ENCODE assay signal across 29 mouse cellular contexts in genomic region chr1:36551904-36552303, GRCm38 (mm10). TPM values are rescaled to one million over a fixed set of nuclear protein-coding genes. Genes with fewer than 3 reads are reported as not detected.
DNase-seq lines count a peak whose midpoint lies in the region; ATAC-seq and TF ChIP-seq lines count a peak whose summit lies in the region.
"Had no signal": no experiment of that assay in that cellular context is flagged by ENCODE, and none has a peak within 500 bp of the region (broad histone marks: within the 10 kb centered on the region; RNA-seq: fewer than 3 reads in every experiment).

No protein-coding gene starts in this region.

- no peak for ATAC-seq in cerebellum, adult (ENCODE audit: insufficient number of reproducible peaks, low FRiP score, low TSS enrichment)
- ATAC-seq in kidney, postnatal 0 days (replicated peaks; ENCODE audit: low FRiP score, low read depth) = no peak
- ATAC-seq: forebrain, embryonic 15.5 days had no signal

- intact Hi-C loops in gastrocnemius, adult 2 months (cut with DNase I) = no loop called here
- intact Hi-C loops in gastrocnemius, postnatal 14 days (cut with DNase I; ENCODE audit: low total_unique reads) = loop anchor here (5.0 kb wide), 1 partner anchor 80 kb away; no protein-coding TSS in a partner anchor

- TF ChIP-seq CTCF in cerebellum, adult 2 months (IDR thresholded peaks at IDR 0.05; ENCODE audit: borderline replicate concordance, insufficient read depth, low read depth, low read length) = no peak
- TF ChIP-seq CTCF in gastrocnemius, adult 2 months (IDR thresholded peaks at IDR 0.05) = no peak
- peak; percentile 25; the same call in 1 of the 2 replicates for TF ChIP-seq CTCF in kidney, postnatal 0 days (IDR thresholded peaks at IDR 0.05; ENCODE audit: low read depth)
- TF ChIP-seq CTCF in ES-Bruce4 (IDR thresholded peaks at IDR 0.05; ENCODE audit: low read depth, low read length) = peak; percentile 11

- H3K4me3 ChIP-seq in cerebellum, adult 2 months (replicated peaks; ENCODE audit: insufficient read depth, low read depth, low read length) = no peak overlapping the region
- H3K4me3 ChIP-seq in gastrocnemius, adult 2 months = no peak overlapping the region
- H3K4me3 ChIP-seq in kidney, postnatal 0 days (replicated peaks; ENCODE audit: low read depth, low read length) = no peak overlapping the region
- H3K4me3 ChIP-seq in ES-Bruce4 (ENCODE audit: low read depth, low read length) = no peak overlapping the region
- H3K4me3 ChIP-seq: embryonic facial prominence, embryonic 12.5 days; forebrain, embryonic 15.5 days; hindbrain, embryonic 12.5 days; megakaryocyte, embryonic 14.5 days; midbrain, embryonic 12.5 days; myocyte; neural tube, embryonic 12.5 days had no signal

- no peak overlapping the region for H3K9ac ChIP-seq in kidney, postnatal 0 days (ENCODE audit: low read depth, low read length)
- H3K9ac ChIP-seq in ES-Bruce4 (ENCODE audit: low read depth, poor library complexity, severe bottlenecking) = no peak overlapping the region
- H3K9ac ChIP-seq: embryonic facial prominence, embryonic 12.5 days; forebrain, embryonic 15.5 days; hindbrain, embryonic 12.5 days; liver, embryonic 14.5 days; midbrain, embryonic 12.5 days; neural tube, embryonic 12.5 days had no signal

- H3K4me2 ChIP-seq in kidney, postnatal 0 days (ENCODE audit: low read length) = no peak overlapping the region
- H3K4me2 ChIP-seq: embryonic facial prominence, embryonic 12.5 days; forebrain, embryonic 15.5 days; hindbrain, embryonic 12.5 days; midbrain, embryonic 12.5 days; neural tube, embryonic 12.5 days had no signal

- peaks cover 59% of the 10 kb centered on the region for H3K4me1 ChIP-seq in cerebellum, adult 2 months (ENCODE audit: control insufficient read depth, insufficient read depth, low read length)
- H3K4me1 ChIP-seq in kidney, postnatal 0 days (replicated peaks; ENCODE audit: insufficient read depth, low read length) = peaks cover 28% of the 10 kb centered on the region
- peaks cover 2% of the 10 kb centered on the region for H3K4me1 ChIP-seq in ES-Bruce4 (ENCODE audit: control insufficient read depth, insufficient read depth, low read length)

- H3K27ac ChIP-seq in cerebellum, adult 2 months (ENCODE audit: insufficient read depth, low read length) = peak overlapping the region; percentile 74
- no peak overlapping the region; the same call in 1 of the 2 replicates for H3K27ac ChIP-seq in gastrocnemius, adult 2 months
- no peak overlapping the region for H3K27ac ChIP-seq in kidney, postnatal 0 days
- H3K27ac ChIP-seq in ES-Bruce4 (ENCODE audit: insufficient read depth, low read length) = no peak overlapping the region
- H3K27ac ChIP-seq: embryonic facial prominence, embryonic 12.5 days; forebrain, embryonic 15.5 days; hindbrain, embryonic 12.5 days; liver, embryonic 14.5 days; midbrain, embryonic 12.5 days; neural tube, embryonic 12.5 days had no signal

- no peaks in the 10 kb centered on the region for H3K9me3 ChIP-seq in kidney, postnatal 0 days (replicated peaks; ENCODE audit: low read length)
- H3K9me3 ChIP-seq in ES-Bruce4 (replicated peaks; ENCODE audit: control insufficient read depth, insufficient read depth, low read length, poor library complexity, severe bottlenecking) = no peaks in the 10 kb centered on the region
- H3K9me3 ChIP-seq: embryonic facial prominence, embryonic 12.5 days; forebrain, embryonic 15.5 days; hindbrain, embryonic 12.5 days; megakaryocyte, embryonic 14.5 days; midbrain, embryonic 12.5 days; neural tube, embryonic 12.5 days had no signal

- H3K27me3 ChIP-seq in cerebellum, adult 2 months (ENCODE audit: control insufficient read depth, insufficient read depth, low read length) = no peaks in the 10 kb centered on the region
- no peaks in the 10 kb centered on the region for H3K27me3 ChIP-seq in kidney, postnatal 0 days (ENCODE audit: insufficient read depth, low read length)
- H3K27me3 ChIP-seq in ES-Bruce4 (ENCODE audit: control insufficient read depth, insufficient read depth, low read length, poor library complexity, severe bottlenecking) = no peaks in the 10 kb centered on the region
- H3K27me3 ChIP-seq: embryonic facial prominence, embryonic 12.5 days; forebrain, embryonic 15.5 days; hindbrain, embryonic 12.5 days; midbrain, embryonic 12.5 days; neural tube, embryonic 12.5 days had no signal

- peaks cover 52% of the 10 kb centered on the region for H3K36me3 ChIP-seq in kidney, postnatal 0 days (ENCODE audit: insufficient read depth, low read length)
- H3K36me3 ChIP-seq in ES-Bruce4 (ENCODE audit: control insufficient read depth, insufficient read depth, low read length, poor library complexity, severe bottlenecking) = no peaks in the 10 kb centered on the region

- DNase-seq in cerebellum, adult 2 months = no peak
- peak; percentile 26 for DNase-seq in gastrocnemius, adult 2 months
- DNase-seq in gastrocnemius, postnatal 14 days = no peak
- no peak for DNase-seq in kidney, postnatal 0 days (ENCODE audit: low spot score)
- DNase-seq in kidney, postnatal 25 days = no peak
- DNase-seq: adrenal gland, postnatal 14 days; heart, postnatal 14 days; kidney, adult 11 months; liver; lung, adult 2 months; lung, postnatal 4 days; right cerebral cortex, postnatal 4 days; thymus, postnatal 4 days had no signal

- TF ChIP-seq EP300 in ES-Bruce4 (IDR thresholded peaks at IDR 0.05; ENCODE audit: insufficient read depth, low read depth, low read length) = no peak

- WGBS in cerebellum, adult 2 months = 56% methylated on average over 17 of the region's 17 CpGs
- 76% methylated on average over 17 of the region's 17 CpGs for WGBS in kidney, postnatal 0 days

- TF ChIP-seq POLR2A in cerebellum, adult 2 months (IDR thresholded peaks at IDR 0.05; ENCODE audit: borderline replicate concordance, insufficient read depth, low read length) = no peak
- TF ChIP-seq POLR2A in ES-Bruce4 (IDR thresholded peaks at IDR 0.05; ENCODE audit: insufficient read depth, low read length) = no peak

RNA-seq across cellular contexts. Expression of gene Ankrd39, which starts 4.7 kb away (rescaled TPM):
- 30.8 and 37.5 TPM in 2 replicates for polyA plus RNA-seq in cerebellum, adult 2 months (2012; rRNA removed)
- 1 to 10 TPM; 7.2 to 9.3 TPM for total RNA-seq in gastrocnemius, adult 2 months (2021)
- total RNA-seq in gastrocnemius, postnatal 14 days (2021) = 1 to 10 TPM; 5.7 to 9.6 TPM
- 22.0 and 24.6 TPM in 2 replicates for polyA plus RNA-seq in kidney, postnatal 0 days (2015; fragmentation: Nextera tagmentation; extraction: Ambion mirVana)
- polyA plus RNA-seq in ES-Bruce4 (2011; ENCODE audit: insufficient read depth, insufficient read length, low read depth, missing spikeins) = 6.4 and 8.8 TPM in 2 replicates

RNA-seq across cellular contexts. Expression of gene Sema4c, which starts 6.2 kb away (rescaled TPM):
- 23.8 and 28.5 TPM in 2 replicates for polyA plus RNA-seq in cerebellum, adult 2 months (2012; rRNA removed)
- total RNA-seq in gastrocnemius, adult 2 months (2021) = 10 to 100 TPM in 1 of 2 experiments, 1 to 10 TPM in 1; 6.8 to 10.0 TPM
- 10 to 100 TPM; 12.1 to 13.1 TPM for total RNA-seq in gastrocnemius, postnatal 14 days (2021)
- polyA plus RNA-seq in kidney, postnatal 0 days (2015; fragmentation: Nextera tagmentation; extraction: Ambion mirVana) = 13.5 and 14.7 TPM in 2 replicates
- polyA plus RNA-seq in ES-Bruce4 (2011; ENCODE audit: insufficient read depth, insufficient read length, low read depth, missing spikeins) = 6.5 and 11.2 TPM in 2 replicates

RNA-seq across cellular contexts. Expression of gene Gm42417, which starts 12.7 kb away (rescaled TPM):
- 0.05 and 0.40 TPM in 2 replicates for polyA plus RNA-seq in cerebellum, adult 2 months (2012; rRNA removed)
- total RNA-seq in gastrocnemius, adult 2 months (2021) = 1,000 to 10,000 TPM in 1 of 2 experiments, 100 to 1,000 TPM in 1; 819 to 1,877 TPM
- 100 to 1,000 TPM; 440 to 562 TPM for total RNA-seq in gastrocnemius, postnatal 14 days (2021)
- polyA plus RNA-seq in kidney, postnatal 0 days (2015; fragmentation: Nextera tagmentation; extraction: Ambion mirVana) = not detected in 2 replicates
- 1.2 TPM in 1 of 2 replicates, not detected in the other for polyA plus RNA-seq in ES-Bruce4 (2011; ENCODE audit: insufficient read depth, insufficient read length, low read depth, missing spikeins)
- total RNA-seq: layer of hippocampus, adult 18-20 months; left cerebral cortex, postnatal 14 days; midbrain, postnatal 0 days had no signal
- polyA plus RNA-seq: forebrain, embryonic 15.5 days; gonadal fat pad, adult 2 months; heart, embryonic 14.5 days; hindbrain, embryonic 12.5 days; liver, embryonic 14.5 days; lung, adult 2 months; midbrain, embryonic 12.5 days; neural tube, embryonic 12.5 days; spleen, adult 2 months had no signal

RNA-seq across cellular contexts. Expression of gene Ankrd23, which starts 15.2 kb away (rescaled TPM):
- polyA plus RNA-seq in cerebellum, adult 2 months (2012; rRNA removed) = 14.4 and 15.2 TPM in 2 replicates
- 1,000 to 10,000 TPM; 1,971 to 4,216 TPM for total RNA-seq in gastrocnemius, adult 2 months (2021)
- 1,000 to 10,000 TPM; 1,005 to 1,120 TPM for total RNA-seq in gastrocnemius, postnatal 14 days (2021)
- polyA plus RNA-seq in kidney, postnatal 0 days (2015; fragmentation: Nextera tagmentation; extraction: Ambion mirVana) = 8.7 and 10.9 TPM in 2 replicates
- 6.8 and 6.9 TPM in 2 replicates for polyA plus RNA-seq in ES-Bruce4 (2011; ENCODE audit: insufficient read depth, insufficient read length, low read depth, missing spikeins)

RNA-seq across cellular contexts. Expression of gene Cnnm3, which starts 40.2 kb away (rescaled TPM):
- polyA plus RNA-seq in cerebellum, adult 2 months (2012; rRNA removed) = 46.2 and 48.7 TPM in 2 replicates
- 10 to 100 TPM in 1 of 2 experiments, 1 to 10 TPM in 1; 9.7 to 12.0 TPM for total RNA-seq in gastrocnemius, adult 2 months (2021)
- total RNA-seq in gastrocnemius, postnatal 14 days (2021) = 10 to 100 TPM in 1 of 2 experiments, 1 to 10 TPM in 1; 9.3 to 13.3 TPM
- polyA plus RNA-seq in kidney, postnatal 0 days (2015; fragmentation: Nextera tagmentation; extraction: Ambion mirVana) = 3.4 and 3.8 TPM in 2 replicates
- polyA plus RNA-seq in ES-Bruce4 (2011; ENCODE audit: insufficient read depth, insufficient read length, low read depth, missing spikeins) = 17.4 and 18.0 TPM in 2 replicates

Comparison
In these comparisons a context has a peak if more than half of its experiments do, and no peak if none do; other contexts are left out.
1. CTCF ChIP-seq: peak in kidney, postnatal 0 days (single experiment) and ES-Bruce4 (single experiment); none in cerebellum, adult 2 months (single experiment) and gastrocnemius, adult 2 months (single experiment).